Mouse (Mus musculus) adrenal gland (tissue): Measurements from ENCODE around the gene Mrpl33.
"Not testable (repeated sequence)": the region's sequence is repeated elsewhere in the genome, so short reads cannot be mapped to it uniquely, and the experiment has no call there.

Experiments used
- intact Hi-C: fragments of 180-260 bp; cut with DNase I; formaldehyde crosslinking; loops from one replicate; pipeline ENCODE4 v1.15.1; 2025
- long read RNA-seq, 2 experiments: library from polyadenylated mRNA; unstranded; transcript quantifications; one replicate each; pipeline ENCODE4 v2.0.0; 2020; ENCODE audit warnings: borderline replicate concordance in 1 of 2; ENCODE audit not compliant: insufficient replicate concordance in 1 of 2

The Mrpl33 gene
- long read RNA-seq, experiment 1, transcript Mrpl33-206 (3 exons, 773 nt), result major isoform, 9 of 239 reads
- long read RNA-seq, experiment 1, partial matches to known transcripts, result 0 of 239 reads
- long read RNA-seq, experiment 1, other reads (novel, unspliced or antisense), result 226 of 239 reads
- long read RNA-seq, experiment 2, transcript Mrpl33-206 (3 exons, 773 nt), result major isoform, 7 of 175 reads
- long read RNA-seq, experiment 2, partial matches to known transcripts, result 0 of 175 reads
- long read RNA-seq, experiment 2, other reads (novel, unspliced or antisense), result 165 of 175 reads

DNA sequence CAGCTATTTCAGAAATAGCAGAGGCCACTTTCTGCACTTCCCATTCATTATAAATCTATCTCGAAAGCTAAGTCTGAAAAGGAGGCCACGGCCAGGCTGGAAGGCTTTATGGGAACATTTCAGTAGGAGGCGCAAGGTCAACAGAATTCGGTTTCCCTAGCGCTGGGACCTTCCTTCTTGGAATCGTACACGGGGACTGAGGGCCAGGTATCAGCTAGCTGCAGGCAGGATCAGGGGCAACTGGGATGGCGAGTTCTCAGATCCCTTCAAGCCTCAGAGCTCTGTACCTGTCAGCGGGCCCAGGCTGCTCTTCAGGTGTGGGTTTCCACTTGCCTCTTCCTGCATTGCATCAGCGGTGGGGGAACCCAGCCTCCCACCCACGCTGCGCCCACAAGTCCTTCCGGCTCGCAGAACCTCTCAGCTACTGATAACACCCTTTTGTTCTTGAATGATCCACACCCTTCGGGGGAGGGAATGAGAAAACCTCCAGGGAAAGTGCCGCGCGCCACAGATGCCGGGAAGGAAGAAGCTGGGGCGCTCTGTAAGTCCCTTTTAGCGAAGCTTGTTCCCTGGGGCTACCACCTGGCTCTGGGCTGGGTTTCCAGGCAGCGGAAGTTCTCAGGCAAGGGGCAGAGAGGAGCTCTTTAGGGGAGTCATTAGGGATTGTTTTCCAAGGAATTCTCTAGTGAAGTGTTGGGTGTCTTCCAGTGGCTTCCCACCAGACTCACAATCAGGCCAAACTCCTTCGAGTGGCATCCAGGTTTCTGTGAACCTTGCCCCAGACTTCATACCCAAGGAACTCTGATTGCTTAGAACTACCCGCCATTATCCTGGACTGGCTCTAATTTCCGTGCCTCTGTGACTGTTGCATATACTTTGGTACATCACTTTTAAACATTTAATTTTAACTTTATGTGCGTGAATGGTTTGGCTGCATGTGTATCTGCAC is at the start of gene Mrpl33:
Gene Mrpl33, plus strand, starts transcription at position 455 of the 949 bp plus-strand sequence.
- intact Hi-C loops, result loop anchor here (5.0 kb wide), 2 partner anchors 101 to 601 kb away; partner anchors contain the start of genes Babam2 and Rbks

DNA sequence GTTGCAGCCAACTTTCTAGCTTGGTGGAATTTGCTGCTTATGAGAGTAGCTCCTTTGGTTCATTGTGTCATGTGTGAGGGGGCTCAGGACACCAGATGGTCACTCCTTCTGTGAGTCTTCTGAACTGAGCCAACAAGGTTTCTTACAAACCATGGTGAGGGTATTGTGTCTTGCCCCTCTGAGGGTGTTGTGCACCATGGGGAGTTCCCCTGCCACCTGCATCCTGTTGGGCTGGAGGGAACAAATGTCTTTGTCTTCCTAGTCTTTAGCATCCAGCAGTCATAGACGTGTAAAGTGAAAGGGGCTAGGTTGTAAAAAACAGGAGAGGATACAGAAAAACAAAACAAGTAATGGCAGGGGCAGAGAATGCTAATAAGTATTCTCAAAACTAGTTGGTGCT is 37.3 kb upstream of the Mrpl33 start:
- intact Hi-C loops, result no loop called here

DNA sequence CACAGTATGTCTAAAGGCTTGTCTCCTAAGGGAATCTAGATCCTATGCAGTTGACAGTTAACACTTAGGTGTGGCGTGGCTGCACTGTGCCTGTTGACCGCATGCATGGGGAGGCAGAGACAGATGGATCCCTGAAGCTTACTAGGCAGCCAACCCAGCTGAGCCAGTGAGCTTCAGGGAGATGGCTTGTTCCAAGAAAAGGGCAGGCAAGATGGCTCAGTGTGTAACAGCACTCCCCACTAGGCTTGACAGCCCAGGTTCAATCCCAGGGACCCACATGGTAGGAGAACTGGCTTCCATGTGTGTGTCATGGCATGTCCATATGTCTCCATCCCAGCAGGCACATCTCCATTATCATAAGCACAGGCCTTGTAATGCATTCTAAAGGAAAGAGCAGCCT is 36.4 kb upstream of the Mrpl33 start:
- intact Hi-C loops, result no loop called here

DNA sequence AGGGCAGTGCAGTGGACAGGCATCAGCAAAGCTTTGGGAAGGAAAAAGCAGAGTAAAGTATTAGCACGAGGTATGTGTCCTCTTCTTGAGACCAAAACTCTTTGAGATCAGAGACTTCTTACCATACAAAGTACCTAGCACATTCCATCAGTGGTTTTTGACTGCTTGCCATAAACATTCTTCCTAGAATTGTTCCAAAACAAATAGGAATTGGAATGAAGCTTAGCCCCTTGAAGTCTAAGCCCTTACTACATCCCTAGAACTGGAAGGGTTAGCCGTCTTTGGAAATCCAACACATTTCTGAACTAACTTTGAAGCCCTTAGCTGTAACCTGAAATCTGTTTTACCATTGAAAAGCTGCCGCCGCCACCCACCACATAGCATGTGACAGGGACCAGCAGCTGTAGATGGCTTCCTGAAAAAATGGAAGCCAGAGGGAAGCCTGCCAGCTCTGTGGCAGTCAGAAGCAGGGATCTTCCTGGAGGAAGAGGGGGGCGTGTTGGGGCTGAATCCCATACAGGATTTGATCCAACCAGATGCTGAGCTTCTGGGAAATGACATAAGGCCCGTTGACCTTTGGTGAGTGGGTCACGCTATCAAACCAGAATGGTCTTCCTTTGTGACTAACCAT is 34.6 kb upstream of the Mrpl33 start:
- intact Hi-C loops, result loop anchor here (2.0 kb wide), 2 partner anchors 135 to 637 kb away; partner anchors contain the start of genes Babam2 and Rbks

DNA sequence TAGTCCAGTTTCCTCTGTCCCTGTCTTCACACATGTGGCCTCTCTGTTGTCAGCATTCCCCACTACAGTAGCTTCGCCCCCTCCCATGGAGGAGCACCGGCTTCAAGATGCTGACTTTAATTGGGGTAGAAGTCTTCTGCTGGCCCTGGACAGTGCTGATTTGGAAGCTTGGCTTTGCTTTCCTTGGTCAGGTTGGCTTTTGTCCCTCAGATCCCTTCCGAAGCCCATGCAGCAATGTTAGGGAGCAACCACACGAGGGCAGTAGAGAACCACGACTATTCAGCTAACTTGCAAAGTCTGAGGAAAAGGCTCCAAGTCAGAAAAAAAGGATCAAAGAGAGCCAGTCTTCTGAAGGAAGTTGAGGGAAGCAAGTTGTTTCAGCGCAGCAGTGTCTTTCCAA is 33.2 kb upstream of the Mrpl33 start:
- intact Hi-C loops, result loop anchor here (2.0 kb wide), 2 partner anchors 133 to 635 kb away; partner anchors contain the start of genes Babam2 and Rbks

DNA sequence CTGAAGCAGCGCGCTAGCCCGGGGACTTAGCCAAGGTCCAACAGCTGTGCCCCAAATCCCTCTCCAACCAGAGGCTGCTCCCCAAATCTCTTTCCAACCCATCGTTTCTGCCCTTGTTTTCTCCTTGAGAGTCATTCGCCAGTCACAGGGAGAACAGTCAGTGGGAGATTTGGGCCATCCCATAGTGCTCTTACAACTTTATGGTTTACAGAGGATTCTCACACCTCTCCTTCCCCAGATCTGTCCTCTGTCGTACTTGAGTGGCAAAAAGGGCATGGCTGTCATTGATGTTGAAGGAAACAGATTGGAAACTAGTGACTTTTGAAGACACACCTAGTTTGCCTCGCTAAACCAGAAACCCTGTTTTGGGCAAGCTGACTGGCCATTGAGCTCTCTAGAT is 32.8 kb upstream of the Mrpl33 start:
- intact Hi-C loops, result loop anchor here (2.0 kb wide), 2 partner anchors 133 to 635 kb away; partner anchors contain the start of genes Babam2 and Rbks

DNA sequence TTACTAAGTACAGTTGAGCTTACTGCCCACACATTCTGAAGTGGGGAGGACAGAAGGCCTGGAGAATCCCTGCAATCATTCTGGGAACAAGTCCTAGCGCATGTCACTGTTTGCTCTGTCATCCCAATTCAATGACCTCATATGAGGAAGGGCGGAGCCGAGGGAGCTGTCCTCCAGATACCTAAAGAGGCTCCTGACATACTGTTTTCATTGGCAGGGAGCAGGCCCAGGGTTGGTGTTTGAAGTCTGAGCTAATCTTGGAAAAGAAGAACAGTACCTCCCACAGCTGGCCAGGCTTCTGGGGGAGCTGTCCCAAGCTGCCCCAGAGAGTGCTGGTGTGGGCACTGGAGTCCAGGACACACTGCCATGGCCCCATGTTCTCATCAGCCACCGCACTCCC is 31.8 kb upstream of the Mrpl33 start:
- intact Hi-C loops, result no loop called here

DNA sequence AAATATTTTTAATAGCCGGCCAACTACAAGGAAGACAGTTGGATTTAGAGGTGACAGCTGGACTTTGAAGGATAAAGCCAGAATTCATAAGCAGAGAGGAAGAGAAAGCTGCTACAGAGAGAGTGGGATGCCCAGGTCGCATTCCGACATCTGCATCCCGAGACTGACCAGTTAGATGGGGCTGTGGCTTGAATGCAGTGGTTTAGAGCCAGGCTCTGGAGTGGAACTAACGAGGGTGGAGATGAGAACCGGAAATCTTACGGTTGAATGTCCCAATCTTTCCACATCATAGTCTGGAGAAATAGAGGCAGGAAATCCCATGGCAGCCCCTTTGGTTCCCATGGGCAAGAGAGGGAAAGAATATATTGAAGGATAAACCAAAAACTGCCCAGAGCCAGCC is 30.7 kb upstream of the Mrpl33 start:
- intact Hi-C loops, result no loop called here

DNA sequence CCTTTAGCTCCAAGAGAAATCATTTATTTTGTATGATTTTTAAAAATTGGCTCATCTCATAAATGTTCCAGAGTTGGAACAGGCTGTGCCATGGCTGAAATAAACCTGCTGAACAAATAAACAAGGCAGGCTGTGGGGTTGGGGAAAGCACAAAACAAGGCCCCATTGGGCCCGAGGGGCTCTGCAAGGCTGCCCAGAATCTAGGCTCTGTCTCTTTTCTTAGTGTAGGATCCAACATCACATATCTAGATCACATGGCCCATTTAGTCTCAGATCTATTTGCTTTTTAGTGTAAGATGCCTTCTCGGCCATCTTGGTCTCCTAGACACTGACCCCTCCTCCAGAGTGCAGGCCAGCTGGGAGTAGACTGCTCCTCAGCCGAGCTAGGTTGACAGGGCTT is 30.3 kb upstream of the Mrpl33 start:
- intact Hi-C loops, result no loop called here

DNA sequence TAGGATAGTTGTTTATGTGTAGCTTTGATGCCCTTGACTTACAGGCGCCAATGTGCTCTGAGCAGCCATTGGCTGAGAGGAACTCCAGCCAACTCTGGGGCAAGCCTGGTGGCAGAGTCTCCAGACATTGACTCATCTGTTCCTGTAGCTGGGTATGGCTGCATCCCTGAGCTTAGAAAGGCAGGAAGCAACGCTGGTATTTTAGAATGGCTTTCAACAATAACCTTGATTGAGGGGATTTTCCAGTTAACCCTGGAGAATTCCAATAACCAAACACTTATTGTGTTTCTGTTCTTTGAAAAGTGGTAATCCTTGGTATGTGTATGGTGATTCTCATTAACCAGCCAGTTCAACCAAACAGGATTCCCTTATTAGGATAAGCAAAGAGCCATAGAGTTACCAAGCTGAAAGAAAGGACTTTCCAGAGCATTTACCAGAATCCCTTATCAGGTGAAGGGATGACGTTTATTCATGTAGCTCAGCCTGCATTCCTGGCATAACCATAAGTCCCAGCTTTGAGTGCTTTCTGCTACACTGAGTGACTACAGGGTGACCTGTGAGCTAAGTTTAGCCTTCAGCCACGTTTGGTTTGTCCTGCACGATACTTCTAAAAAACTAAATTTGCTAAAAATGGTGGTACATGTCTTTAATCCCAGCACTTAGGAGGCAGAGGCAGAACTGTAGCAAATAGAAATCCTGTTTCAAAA is 28.6 kb upstream of the Mrpl33 start:
- intact Hi-C loops, result no loop called here

DNA sequence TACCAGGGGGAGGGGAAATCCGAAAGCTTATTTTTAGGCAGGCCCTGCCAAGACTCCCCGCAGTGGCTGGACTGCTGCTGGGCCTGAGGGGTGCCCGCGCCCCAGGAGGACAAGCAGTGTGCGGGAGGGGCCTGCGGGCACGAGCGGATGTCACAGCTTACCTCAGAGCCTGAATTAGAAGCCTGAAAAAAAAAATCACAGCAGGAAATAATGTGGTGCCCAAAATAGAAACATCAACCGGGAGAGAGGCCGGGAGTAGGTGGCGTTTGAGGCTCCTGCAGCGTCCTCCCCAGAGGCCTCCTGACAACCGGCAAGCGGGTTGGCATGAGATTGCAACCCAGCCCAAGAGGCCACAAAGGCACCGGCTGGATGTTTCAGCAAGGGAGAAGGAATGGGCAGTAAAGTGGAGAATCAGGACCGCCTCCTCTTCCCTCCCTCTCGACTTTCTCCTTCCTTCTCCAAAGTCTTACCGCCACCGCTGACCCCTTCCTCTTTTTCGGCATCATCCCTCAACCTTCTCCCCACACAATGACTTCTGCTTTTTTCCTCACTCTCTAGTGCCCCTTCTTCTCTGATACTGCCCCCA is 25.6 kb upstream of the Mrpl33 start:
- intact Hi-C loops, result no loop called here

DNA sequence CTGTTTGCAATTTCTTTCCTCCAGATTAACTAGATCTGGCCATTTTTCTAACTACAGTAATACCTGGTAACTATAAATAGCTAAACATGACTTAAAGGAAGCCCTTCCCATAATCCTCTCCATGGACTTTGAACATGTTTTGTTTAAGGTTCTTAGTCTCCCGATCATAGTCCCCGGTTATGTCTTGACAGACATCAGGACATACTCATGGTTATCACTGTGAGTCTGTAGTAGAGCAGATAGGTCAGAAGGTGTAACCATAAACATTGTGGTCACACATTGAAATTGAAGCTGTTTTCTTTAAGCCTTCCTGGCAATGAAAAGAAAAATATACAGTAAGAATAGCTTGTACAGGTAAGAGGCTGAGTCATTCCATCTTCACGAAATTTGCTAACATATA is 23.0 kb upstream of the Mrpl33 start:
- intact Hi-C loops, result no loop called here

DNA sequence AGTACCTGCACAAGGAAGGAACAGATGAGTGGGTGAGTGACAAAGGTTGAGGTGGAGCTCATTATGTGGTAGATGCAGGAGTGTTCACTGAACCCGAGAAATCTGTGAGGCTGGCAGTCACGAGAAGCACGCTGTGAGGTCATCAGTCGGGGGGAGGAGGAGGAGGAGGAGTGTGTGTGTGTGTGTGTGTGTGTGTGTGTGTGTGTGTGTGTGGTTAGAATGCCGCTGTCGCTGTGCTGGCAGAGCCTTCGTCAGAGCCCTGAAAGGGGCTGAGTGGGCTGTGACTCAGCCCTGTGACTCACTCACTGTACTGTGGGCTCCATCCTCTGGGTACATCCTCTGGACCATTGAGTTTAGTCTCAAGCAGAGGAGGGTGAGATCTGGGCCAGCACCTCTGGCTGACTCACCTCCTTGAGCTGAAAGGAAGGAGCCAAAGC is 20.2 kb upstream of the Mrpl33 start:
- intact Hi-C loops, result no loop called here

DNA sequence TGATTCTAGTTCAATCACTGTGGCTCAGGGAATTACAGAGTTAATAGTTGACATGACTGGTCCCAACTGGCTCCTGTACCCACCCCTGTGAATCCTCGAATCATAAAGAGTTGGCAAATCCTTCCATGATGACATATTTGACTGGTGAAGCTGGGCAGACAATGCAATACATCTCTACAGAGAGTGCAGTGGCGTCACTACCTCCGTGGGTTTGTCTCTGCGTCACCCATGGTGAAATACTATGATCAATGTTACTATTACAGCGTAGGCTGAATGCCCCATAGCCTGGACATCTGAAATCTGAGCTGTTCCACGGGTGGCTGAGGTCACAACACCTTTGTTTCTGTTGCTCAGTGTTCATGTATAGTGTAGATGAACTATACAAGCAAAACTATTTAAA is 15.5 kb upstream of the Mrpl33 start:
- intact Hi-C loops, result no loop called here

DNA sequence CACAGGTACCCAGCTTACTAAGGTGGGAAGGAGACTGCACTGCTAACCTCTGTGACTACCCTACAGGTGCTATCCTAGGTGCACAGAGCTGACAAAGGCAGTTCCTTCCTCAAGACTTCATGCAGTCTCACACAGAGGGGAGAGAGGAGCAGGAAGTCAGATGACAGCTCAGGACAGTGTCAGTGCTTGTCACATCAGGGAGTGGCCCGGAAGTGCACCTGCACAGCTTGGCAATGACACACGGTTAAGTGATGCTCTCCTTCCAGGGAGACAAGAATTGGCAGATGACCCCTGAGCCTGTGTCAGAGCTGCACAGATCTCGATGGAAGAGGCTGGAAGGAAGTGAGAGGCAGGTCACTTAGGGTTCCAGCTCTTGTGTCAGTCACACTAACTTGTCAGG is 14.8 kb upstream of the Mrpl33 start:
- intact Hi-C loops, result no loop called here

DNA sequence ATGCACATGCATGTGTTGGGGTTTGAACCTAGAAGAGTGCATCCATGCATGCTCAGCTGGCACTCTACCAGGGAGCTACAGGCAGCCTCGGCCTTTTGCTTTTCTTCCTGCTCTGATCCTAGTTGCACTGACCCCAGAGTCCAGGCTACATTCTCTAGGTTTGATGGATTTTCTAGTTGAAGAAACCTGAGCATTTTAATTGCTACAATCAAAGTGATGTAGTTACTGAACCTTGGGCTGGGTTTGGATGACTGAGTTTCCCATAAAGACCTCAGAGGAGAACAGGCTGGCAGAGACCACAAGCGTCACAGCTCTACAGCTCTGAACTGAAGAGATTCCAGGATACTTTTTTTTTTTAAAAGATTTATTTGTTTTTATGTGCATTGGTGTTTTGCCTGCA is 13.5 kb upstream of the Mrpl33 start:
- intact Hi-C loops, result no loop called here

DNA sequence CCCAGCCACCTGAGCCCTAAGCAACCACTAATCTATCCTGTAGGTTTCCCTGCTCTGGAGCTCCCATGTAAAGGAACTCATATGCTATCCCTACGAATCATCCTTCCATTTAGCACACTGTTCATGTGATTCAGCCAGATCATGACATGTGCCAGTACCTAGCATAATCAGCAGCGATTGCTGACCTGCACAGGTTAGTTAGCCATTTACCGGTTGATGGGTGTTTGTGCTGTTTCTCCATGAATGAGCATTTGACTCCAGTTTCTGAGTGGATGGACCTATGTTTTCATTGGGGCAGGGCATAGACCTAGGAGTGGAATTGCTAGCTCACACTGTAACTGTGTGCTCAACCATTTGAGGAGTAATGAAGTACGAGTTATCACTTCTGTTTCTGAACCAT is 11.2 kb upstream of the Mrpl33 start:
- intact Hi-C loops, result no loop called here

DNA sequence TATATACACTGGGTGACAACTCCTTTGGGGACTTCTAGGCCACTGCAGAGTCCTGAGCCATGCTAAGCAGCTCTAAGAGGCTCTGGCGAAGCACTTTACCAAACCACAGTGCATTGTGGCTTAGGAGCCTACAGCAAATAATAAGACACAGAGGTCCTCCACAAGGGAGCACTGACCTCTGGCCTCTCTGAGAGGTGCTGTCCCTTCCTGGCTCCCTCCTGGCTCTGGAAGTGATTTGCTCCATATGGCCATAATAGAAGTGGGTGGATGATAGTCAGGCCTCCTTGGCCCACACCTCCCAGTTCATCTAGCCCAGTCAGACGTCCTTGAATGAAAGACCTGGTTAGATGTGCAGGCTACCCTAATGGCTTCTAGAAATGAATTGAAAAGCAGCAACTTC is 8.7 kb upstream of the Mrpl33 start:
- intact Hi-C loops, result no loop called here

DNA sequence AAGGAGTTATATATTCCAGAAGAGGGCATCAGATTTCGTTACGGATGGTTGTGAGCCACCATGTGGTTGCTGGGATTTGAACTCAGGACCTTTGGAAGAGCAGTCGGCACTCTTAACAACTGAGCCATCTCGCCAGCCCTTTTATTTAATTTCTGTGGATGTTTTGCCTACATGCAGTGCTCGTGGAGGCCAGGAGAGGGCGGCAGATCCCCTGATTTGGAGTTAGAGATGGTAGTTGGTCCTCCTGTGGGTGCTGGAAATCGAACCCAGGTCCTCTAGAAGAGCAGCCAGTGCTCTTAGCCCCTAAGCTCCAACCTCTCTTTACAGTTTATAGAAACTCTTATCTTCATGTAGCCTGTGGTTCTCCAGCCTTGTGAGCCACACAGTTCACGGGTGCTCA is 8.1 kb upstream of the Mrpl33 start:
- intact Hi-C loops, result not testable (repeated sequence)

DNA sequence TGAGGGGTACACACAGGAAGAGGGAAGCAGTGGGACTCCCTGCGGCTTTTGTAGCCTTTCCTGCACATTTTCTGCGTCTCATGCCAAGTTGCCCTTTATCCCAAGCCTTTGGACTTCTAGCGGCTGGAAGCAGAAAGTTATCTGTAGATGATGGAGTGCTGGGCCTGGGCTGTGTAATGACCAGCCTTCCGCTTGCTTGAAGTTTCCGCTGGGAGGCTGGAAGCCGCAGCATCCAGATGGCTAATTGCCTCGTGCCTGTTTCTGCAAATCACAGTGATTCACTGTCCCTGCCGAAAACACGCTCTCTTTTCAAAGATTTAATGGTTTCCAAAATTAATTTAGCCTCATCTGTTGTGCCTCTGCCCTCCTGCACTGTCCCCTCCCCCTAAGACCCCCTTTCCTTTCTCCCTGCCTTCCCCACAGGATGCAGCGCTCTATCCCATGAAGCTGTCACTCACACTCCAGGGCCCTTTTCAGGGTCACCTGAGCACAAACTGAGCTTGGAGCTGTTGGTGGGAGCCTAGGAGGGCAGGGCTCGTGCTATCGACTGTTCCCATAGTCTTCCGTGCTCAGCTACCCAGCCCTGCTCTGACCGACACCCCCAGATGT is 6.9 kb upstream of the Mrpl33 start:
- intact Hi-C loops, result no loop called here
